Mouse (Mus musculus): Measurements from ENCODE around the gene Trim40. TPM values are rescaled to one million over a fixed set of nuclear protein-coding genes. Genes with fewer than 3 reads are reported as not detected.

Gene Trim40
- polyA plus RNA-seq, 1 experiment from 2014 or later: not detected

DNA sequence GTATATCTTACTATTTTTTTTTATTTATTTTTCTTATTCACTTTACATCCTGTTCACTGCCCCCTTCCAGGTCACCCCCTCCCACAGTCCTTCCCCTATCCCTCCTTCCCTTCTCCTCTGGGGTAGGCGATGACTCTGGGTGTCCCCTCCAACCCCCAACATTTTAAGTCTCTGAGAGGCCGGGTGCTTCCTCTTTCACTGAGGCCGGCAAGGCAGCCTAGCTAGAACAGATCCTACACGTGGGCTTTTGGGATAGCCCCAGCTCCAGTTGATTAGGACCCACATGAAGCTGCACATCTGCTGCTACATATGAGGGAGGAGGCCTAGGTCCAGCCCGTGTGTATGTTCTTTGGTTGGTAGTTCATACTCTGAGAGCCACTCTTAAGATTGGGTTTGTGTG is 50.9 kb downstream of the Trim40 start:
- no peak overlapping the region for H3K4me2 ChIP-seq (ENCODE audit: low read depth, low read length)
- H3K4me1 ChIP-seq (ENCODE audit: control insufficient read depth, low read depth, low read length): peaks cover 27% of the 10 kb centered on the region
- no peak for ATAC-seq (ENCODE audit: low read depth)
- H3K27me3 ChIP-seq (ENCODE audit: control insufficient read depth, insufficient read depth, low read depth, low read length): no peaks in the 10 kb centered on the region
- H3K27ac ChIP-seq (ENCODE audit: low read length): no peak overlapping the region
- H3K36me3 ChIP-seq (ENCODE audit: control insufficient read depth, insufficient read depth): no peaks in the 10 kb centered on the region
- no peak overlapping the region for H3K4me3 ChIP-seq (ENCODE audit: low read depth, low read length)
- 27% methylated on average over 5 of the region's 5 CpGs for WGBS (ENCODE audit: insufficient replicate concordance)
- no peak overlapping the region for H3K9ac ChIP-seq (ENCODE audit: low read depth, low read length)
- no peaks in the 10 kb centered on the region for H3K9me3 ChIP-seq (replicated peaks; ENCODE audit: control insufficient read depth, low read length)

GRCm38 (mm10) chr17:36836874-36837647 is 52.9 kb downstream of the Trim40 start, which contains the start of gene Trim26:
TSS of gene Trim26 (plus strand) at chr17:36837134.
- Histone ChIP-seq H3K4me2 (ENCODE audit: low read depth, low read length) (peak within 1 kb of the TSS; percentile 92), H3K36me3 (ENCODE audit: control insufficient read depth, insufficient read depth) (no peaks in the 10 kb centered on the region), H3K27me3 (ENCODE audit: control insufficient read depth, insufficient read depth, low read depth, low read length) (no peaks in the 10 kb centered on the region), H3K9me3 (replicated peaks; ENCODE audit: control insufficient read depth, low read length) (no peaks in the 10 kb centered on the region), H3K4me3 (ENCODE audit: low read depth, low read length) (peak within 1 kb of the TSS; percentile 82), H3K9ac (ENCODE audit: low read depth, low read length) (peak within 1 kb of the TSS; percentile 82), H3K4me1 (ENCODE audit: control insufficient read depth, low read depth, low read length) (peaks cover 14% of the 10 kb centered on the region), H3K27ac (ENCODE audit: low read length) (peak within 1 kb of the TSS; percentile 88)
- under 1% methylated on average over 56 of the region's 58 CpGs for WGBS (ENCODE audit: insufficient replicate concordance)
- peak; percentile 97 for ATAC-seq (ENCODE audit: low read depth)

GRCm38 (mm10) chr17:36836427-36836812 is 53.5 kb downstream of the Trim40 start:
- H3K27me3 ChIP-seq (ENCODE audit: control insufficient read depth, insufficient read depth, low read depth, low read length): no peaks in the 10 kb centered on the region
- peak overlapping the region; percentile 88 for H3K27ac ChIP-seq (ENCODE audit: low read length)
- H3K9me3 ChIP-seq (replicated peaks; ENCODE audit: control insufficient read depth, low read length): no peaks in the 10 kb centered on the region
- peak overlapping the region; percentile 82 for H3K9ac ChIP-seq (ENCODE audit: low read depth, low read length)
- no peak for ATAC-seq (ENCODE audit: low read depth)
- peak overlapping the region; percentile 82 for H3K4me3 ChIP-seq (ENCODE audit: low read depth, low read length)
- WGBS (ENCODE audit: insufficient replicate concordance): 15% methylated on average over 3 of the region's 3 CpGs
- peak overlapping the region; percentile 92 for H3K4me2 ChIP-seq (ENCODE audit: low read depth, low read length)
- no peaks in the 10 kb centered on the region for H3K36me3 ChIP-seq (ENCODE audit: control insufficient read depth, insufficient read depth)
- peaks cover 14% of the 10 kb centered on the region for H3K4me1 ChIP-seq (ENCODE audit: control insufficient read depth, low read depth, low read length)

DNA sequence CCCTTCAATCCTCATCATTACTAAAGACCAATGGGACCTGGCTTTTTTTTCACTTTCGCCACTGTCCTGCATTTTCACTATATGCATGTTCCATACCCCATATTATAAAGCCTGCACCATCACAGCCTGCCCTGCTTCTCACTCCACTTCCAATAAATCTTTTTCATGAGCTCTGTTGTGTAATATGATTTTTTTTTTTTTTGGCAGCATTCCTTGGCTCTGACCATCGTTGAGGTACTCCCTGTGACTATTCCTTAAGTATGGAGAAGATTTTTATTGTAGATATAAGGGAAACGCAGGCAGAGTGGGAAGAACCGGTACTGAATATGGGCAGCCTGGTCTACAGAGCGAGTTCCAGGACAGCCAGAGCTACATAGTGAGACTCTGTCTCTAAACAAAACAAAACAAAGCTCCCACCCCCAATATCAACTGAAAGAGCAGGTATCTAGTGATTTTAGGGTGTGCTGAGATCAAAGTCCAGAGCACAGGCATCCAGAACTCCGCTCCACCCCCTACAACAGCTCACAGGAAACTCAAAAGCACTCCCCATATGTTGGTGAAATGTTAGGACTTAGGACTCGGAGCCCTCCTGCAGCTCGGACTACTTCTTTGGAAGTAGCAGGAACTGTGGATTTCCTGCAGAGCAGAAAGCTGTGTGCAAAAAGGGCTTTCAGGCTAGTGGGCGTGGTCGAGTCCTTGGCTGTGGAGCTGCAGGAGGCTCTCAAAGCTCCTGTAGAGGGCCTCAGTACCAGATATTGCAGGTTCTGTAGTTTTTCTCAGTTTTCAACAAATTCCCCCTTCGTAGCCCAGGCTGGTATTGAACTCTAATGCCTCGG is 54.1 kb downstream of the Trim40 start:
- Histone ChIP-seq H3K27ac (ENCODE audit: low read length) (peak overlapping the region; percentile 88), H3K4me2 (ENCODE audit: low read depth, low read length) (peak overlapping the region; percentile 92), H3K9ac (ENCODE audit: low read depth, low read length) (peak overlapping the region; percentile 82), H3K4me1 (ENCODE audit: control insufficient read depth, low read depth, low read length) (peaks cover 14% of the 10 kb centered on the region), H3K4me3 (ENCODE audit: low read depth, low read length) (peak overlapping the region; percentile 82), H3K27me3 (ENCODE audit: control insufficient read depth, insufficient read depth, low read depth, low read length) (no peaks in the 10 kb centered on the region), H3K9me3 (replicated peaks; ENCODE audit: control insufficient read depth, low read length) (no peaks in the 10 kb centered on the region), H3K36me3 (ENCODE audit: control insufficient read depth, insufficient read depth) (no peaks in the 10 kb centered on the region)
- 27% methylated on average over 12 of the region's 12 CpGs for WGBS (ENCODE audit: insufficient replicate concordance)
- ATAC-seq (ENCODE audit: low read depth): peak; percentile 4

DNA sequence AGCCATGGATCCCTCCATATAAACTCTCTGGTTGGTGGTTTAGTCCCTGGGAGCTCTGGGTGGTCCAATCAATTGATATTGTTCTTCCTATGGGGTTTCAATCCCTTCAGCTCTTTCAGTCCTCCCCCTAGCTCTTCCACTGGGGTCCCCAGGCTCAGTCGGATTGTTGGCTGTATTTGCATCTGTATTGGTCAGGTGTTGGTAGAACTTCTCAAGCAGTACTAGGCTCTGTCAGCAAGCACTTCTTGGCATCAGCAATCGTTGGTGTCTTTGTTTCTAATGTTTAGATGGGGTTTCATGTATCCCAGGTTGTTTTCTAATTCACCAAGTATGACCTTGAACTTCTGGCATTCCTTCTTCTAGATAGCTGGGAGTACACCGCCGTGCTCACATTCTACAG is 57.2 kb downstream of the Trim40 start:
- 45% methylated on average over 4 of the region's 4 CpGs for WGBS (ENCODE audit: insufficient replicate concordance)
- no peaks in the 10 kb centered on the region for H3K36me3 ChIP-seq (ENCODE audit: control insufficient read depth, insufficient read depth)
- no peak overlapping the region for H3K9ac ChIP-seq (ENCODE audit: low read depth, low read length)
- H3K27ac ChIP-seq (ENCODE audit: low read length): no peak overlapping the region
- ATAC-seq (ENCODE audit: low read depth): no peak
- no peak overlapping the region for H3K4me2 ChIP-seq (ENCODE audit: low read depth, low read length)
- H3K9me3 ChIP-seq (replicated peaks; ENCODE audit: control insufficient read depth, low read length): no peaks in the 10 kb centered on the region
- H3K4me3 ChIP-seq (ENCODE audit: low read depth, low read length): no peak overlapping the region
- H3K27me3 ChIP-seq (ENCODE audit: control insufficient read depth, insufficient read depth, low read depth, low read length): no peaks in the 10 kb centered on the region
- H3K4me1 ChIP-seq (ENCODE audit: control insufficient read depth, low read depth, low read length): peaks cover 10% of the 10 kb centered on the region

Other genes with a start within 250 kb of the Trim40 start
- not detected in 2 replicates for gene H2-M9, start 247.5 kb downstream of the Trim40 start, polyA plus RNA-seq (2015; fragmentation: Nextera tagmentation; extraction: Ambion mirVana)
- gene H2-M1, start 217.9 kb downstream of the Trim40 start, polyA plus RNA-seq (2015; fragmentation: Nextera tagmentation; extraction: Ambion mirVana): not detected in 2 replicates
- gene H2-M10.5, start 117.2 kb downstream of the Trim40 start, polyA plus RNA-seq (2015; fragmentation: Nextera tagmentation; extraction: Ambion mirVana): not detected in 2 replicates
- gene H2-M10.6, start 78.0 kb downstream of the Trim40 start, polyA plus RNA-seq (2015; fragmentation: Nextera tagmentation; extraction: Ambion mirVana): not detected in 2 replicates
- gene Trim26, start 53.0 kb downstream of the Trim40 start, polyA plus RNA-seq (2015; fragmentation: Nextera tagmentation; extraction: Ambion mirVana): 15.8 and 16.7 TPM in 2 replicates
- 0.55 and 0.61 TPM in 2 replicates for gene Trim15, start 22.9 kb downstream of the Trim40 start, polyA plus RNA-seq (2015; fragmentation: Nextera tagmentation; extraction: Ambion mirVana)
- gene Trim10, start 20.5 kb downstream of the Trim40 start, polyA plus RNA-seq (2015; fragmentation: Nextera tagmentation; extraction: Ambion mirVana): 285 and 295 TPM in 2 replicates
- gene Trim31, start 8.0 kb upstream of the Trim40 start, polyA plus RNA-seq (2015; fragmentation: Nextera tagmentation; extraction: Ambion mirVana): 0.27 TPM in 1 of 2 replicates, not detected in the other
- 0.08 TPM in 1 of 2 replicates, not detected in the other for gene Rnf39, start 52.8 kb upstream of the Trim40 start, polyA plus RNA-seq (2015; fragmentation: Nextera tagmentation; extraction: Ambion mirVana)
- gene Ppp1r11, start 61.6 kb upstream of the Trim40 start, polyA plus RNA-seq (2015; fragmentation: Nextera tagmentation; extraction: Ambion mirVana): 23.9 and 28.8 TPM in 2 replicates
- 20.9 and 21.3 TPM in 2 replicates for gene Znrd1, start 68.4 kb upstream of the Trim40 start, polyA plus RNA-seq (2015; fragmentation: Nextera tagmentation; extraction: Ambion mirVana)
- 2.5 and 3.0 TPM in 2 replicates for gene Znrd1as, start 68.5 kb upstream of the Trim40 start, polyA plus RNA-seq (2015; fragmentation: Nextera tagmentation; extraction: Ambion mirVana)
- not detected in 2 replicates for gene 2410137M14Rik, start 91.1 kb upstream of the Trim40 start, polyA plus RNA-seq (2015; fragmentation: Nextera tagmentation; extraction: Ambion mirVana)
- not detected in 2 replicates for gene H2-M5, start 99.4 kb upstream of the Trim40 start, polyA plus RNA-seq (2015; fragmentation: Nextera tagmentation; extraction: Ambion mirVana)
- gene Zfp57, start 111.0 kb upstream of the Trim40 start, polyA plus RNA-seq (2015; fragmentation: Nextera tagmentation; extraction: Ambion mirVana): 2.9 and 3.4 TPM in 2 replicates
- not detected in 2 replicates for gene Mog, start 133.3 kb upstream of the Trim40 start, polyA plus RNA-seq (2015; fragmentation: Nextera tagmentation; extraction: Ambion mirVana)
- gene Gabbr1, start 155.8 kb upstream of the Trim40 start, polyA plus RNA-seq (2015; fragmentation: Nextera tagmentation; extraction: Ambion mirVana): 0.46 and 1.0 TPM in 2 replicates
- gene Olfr90, start 198.4 kb upstream of the Trim40 start, polyA plus RNA-seq (2015; fragmentation: Nextera tagmentation; extraction: Ambion mirVana): not detected in 2 replicates
- not detected in 2 replicates for gene Olfr91, start 208.2 kb upstream of the Trim40 start, polyA plus RNA-seq (2015; fragmentation: Nextera tagmentation; extraction: Ambion mirVana)
- gene Olfr92, start 230.0 kb upstream of the Trim40 start, polyA plus RNA-seq (2015; fragmentation: Nextera tagmentation; extraction: Ambion mirVana): not detected in 2 replicates